In genomic region chr10:20171209-20171608, GRCm38 (mm10) we compare ENCODE assay signal across 8 mouse cellular contexts. TPM values are rescaled to one million over a fixed set of nuclear protein-coding genes. Genes with fewer than 3 reads are reported as not detected.
DNase-seq lines count a peak whose midpoint lies in the region; ATAC-seq and TF ChIP-seq lines count a peak whose summit lies in the region.

No protein-coding gene starts in this region.

- no peaks in the 10 kb centered on the region for H3K36me3 ChIP-seq in forebrain, embryonic 14.5 days (ENCODE audit: control insufficient read depth, insufficient read depth, low read length)
- no peaks in the 10 kb centered on the region for H3K36me3 ChIP-seq in kidney, embryonic 16.5 days (ENCODE audit: insufficient read depth, low read length)

- intact Hi-C loops in left cerebral cortex, postnatal 25 days (cut with DNase I): no loop called here

- 64% methylated on average over 12 of the region's 12 CpGs for WGBS in forebrain, embryonic 14.5 days
- WGBS in kidney, embryonic 16.5 days: 39% methylated on average over 12 of the region's 12 CpGs
- WGBS in olfactory bulb, adult 2 months: 43% methylated on average over 12 of the region's 12 CpGs

- H3K9ac ChIP-seq in forebrain, embryonic 14.5 days (ENCODE audit: low read length): peak overlapping the region; percentile 56; the same call in 1 of the 2 replicates
- H3K9ac ChIP-seq in kidney, embryonic 16.5 days (replicated peaks; ENCODE audit: low read length): no peak overlapping the region

- TF ChIP-seq CTCF in olfactory bulb, adult 2 months (IDR thresholded peaks at IDR 0.05; ENCODE audit: insufficient read depth, low read depth, low read length): no peak

- no peak for TF ChIP-seq POLR2A in olfactory bulb, adult 2 months (IDR thresholded peaks at IDR 0.05; ENCODE audit: insufficient read depth, low read depth, low read length)

- no peaks in the 10 kb centered on the region for H3K9me3 ChIP-seq in forebrain, embryonic 14.5 days (replicated peaks; ENCODE audit: control insufficient read depth, low read length)
- no peaks in the 10 kb centered on the region for H3K9me3 ChIP-seq in kidney, embryonic 16.5 days (ENCODE audit: low read length)

- DNase-seq in left cerebral cortex, postnatal 25 days (ENCODE audit: low spot score in 2 of 2): peak; percentile 35 to 50
- no peak for DNase-seq in left cerebral cortex, adult 8-10 months (ENCODE audit: low spot score in 2 of 2)
- DNase-seq in forebrain, embryonic 14.5 days (ENCODE audit: low spot score): no peak
- DNase-seq in c-Kit-positive CD71-positive TER-119-positive erythroid progenitor cells, embryonic 14.5 days (ENCODE audit: low spot score): no peak
- DNase-seq in embryo, embryonic 10 days (ENCODE audit: low spot score): no peak
- no peak for DNase-seq in adrenal gland, postnatal 25 days

- ATAC-seq in forebrain, embryonic 14.5 days: no peak; the same call in none of the 2 replicates
- peak; percentile 66; the same call in 1 of the 2 replicates for ATAC-seq in kidney, embryonic 16.5 days (ENCODE audit: low FRiP score, low TSS enrichment)

- H3K27me3 ChIP-seq in forebrain, embryonic 14.5 days (replicated peaks; ENCODE audit: control insufficient read depth, insufficient read depth, low read length): no peaks in the 10 kb centered on the region
- no peaks in the 10 kb centered on the region for H3K27me3 ChIP-seq in kidney, embryonic 16.5 days (ENCODE audit: insufficient read depth, low read length)

- H3K27ac ChIP-seq in forebrain, embryonic 14.5 days (ENCODE audit: low read depth, low read length): no peak overlapping the region
- no peak overlapping the region for H3K27ac ChIP-seq in kidney, embryonic 16.5 days (ENCODE audit: low read length)
- peak overlapping the region; percentile 34 for H3K27ac ChIP-seq in olfactory bulb, adult 2 months (ENCODE audit: insufficient read depth, low read depth, low read length)

- H3K4me3 ChIP-seq in forebrain, embryonic 14.5 days (ENCODE audit: low read depth, low read length): peak overlapping the region; percentile 23; the same call in 1 of the 2 replicates
- H3K4me3 ChIP-seq in kidney, embryonic 16.5 days (ENCODE audit: low read length): no peak overlapping the region
- peak overlapping the region; percentile 31 for H3K4me3 ChIP-seq in olfactory bulb, adult 2 months (ENCODE audit: insufficient read depth, low read depth, low read length)

- H3K4me2 ChIP-seq in forebrain, embryonic 14.5 days (ENCODE audit: low read length): peak overlapping the region; percentile 63
- H3K4me2 ChIP-seq in kidney, embryonic 16.5 days (replicated peaks; ENCODE audit: low read depth, low read length): peak overlapping the region; percentile 48; the same call in 1 of the 2 replicates

- H3K4me1 ChIP-seq in forebrain, embryonic 14.5 days (ENCODE audit: control insufficient read depth, insufficient read depth, low read length): peaks cover 14% of the 10 kb centered on the region
- H3K4me1 ChIP-seq in kidney, embryonic 16.5 days (ENCODE audit: insufficient read depth, low read length): peaks cover 26% of the 10 kb centered on the region
- H3K4me1 ChIP-seq in olfactory bulb, adult 2 months (ENCODE audit: control insufficient read depth, insufficient read depth, low read length): peaks cover 11% of the 10 kb centered on the region

RNA-seq across cellular contexts. Expression of gene Map7, which starts 22.9 kb away (rescaled TPM):
- 100 to 1,000 TPM in 1 of 2 experiments, 10 to 100 TPM in 1; 97.9 to 111 TPM for total RNA-seq in left cerebral cortex, postnatal 25 days (2021)
- 100 to 1,000 TPM; 124 to 135 (median 130) TPM for total RNA-seq in left cerebral cortex, adult 8-10 months (2022)
- polyA plus RNA-seq in forebrain, embryonic 14.5 days (2014; fragmentation: Nextera tagmentation; extraction: Ambion mirVana): 2.7 and 3.3 TPM in 2 replicates
- 32.3 and 33.9 TPM in 2 replicates for polyA plus RNA-seq in kidney, embryonic 16.5 days (2015; fragmentation: Nextera tagmentation; extraction: Ambion mirVana)
- polyA plus RNA-seq in olfactory bulb, adult 2 months (2012; ENCODE audit: insufficient read depth, insufficient read length, low replicate concordance, missing spikeins): not detected in 2 replicates
- total RNA-seq in adrenal gland, postnatal 25 days (2021): 20.0 and 23.4 TPM in 2 replicates

Comparison
In these comparisons a context has a peak if more than half of its experiments do, and no peak if none do; other contexts are left out.
1. DNase-seq: peak in left cerebral cortex, postnatal 25 days (2 of 2); none in left cerebral cortex, adult 8-10 months (0 of 2), forebrain, embryonic 14.5 days (single experiment), c-Kit-positive CD71-positive TER-119-positive erythroid progenitor cells, embryonic 14.5 days (single experiment), embryo, embryonic 10 days (single experiment) and adrenal gland, postnatal 25 days (single experiment).